Mouse (Mus musculus) midbrain, embryonic 11.5 days (tissue): Measurements from ENCODE around the gene Uba3. TPM values are rescaled to one million over a fixed set of nuclear protein-coding genes. Genes with fewer than 3 reads are reported as not detected.

Experiments
- ATAC-seq: fragments of 200-750 bp; cut with Nextera tagmentation; 2 replicates; pipeline ENCODE4 v1.8.0; 2017; ENCODE audit warnings: moderate TSS enrichment, moderate library complexity; ENCODE audit not compliant: low FRiP score
- DNase-seq: peaks from one replicate; pipeline ENCODE4 v3.0.0; 2015; ENCODE audit warnings: low spot score; ENCODE audit errors: missing footprints
- H3K27ac ChIP-seq: fragments of 300-500 bp; sonication (generic); 2 replicates; pipeline ENCODE4 v1.5.1; 2014; ENCODE audit warnings: low read depth, low read length
- H3K27me3 ChIP-seq: fragments of 300-500 bp; sonication (generic); 2 replicates; pipeline ENCODE4 v1.6.1; 2014; ENCODE audit warnings: mild to moderate bottlenecking, low read length, moderate library complexity, mixed read lengths; ENCODE audit not compliant: control insufficient read depth, insufficient read depth
- H3K36me3 ChIP-seq: fragments of 300-500 bp; sonication (generic); 2 replicates; pipeline ENCODE4 v1.6.1; 2014; ENCODE audit warnings: mild to moderate bottlenecking, low read length, moderate library complexity, mixed read lengths; ENCODE audit not compliant: control insufficient read depth, insufficient read depth
- H3K4me1 ChIP-seq: fragments of 300-500 bp; sonication (generic); 2 replicates; pipeline ENCODE4 v1.6.1; 2014; ENCODE audit warnings: low read length; ENCODE audit not compliant: control insufficient read depth, insufficient read depth
- H3K4me2 ChIP-seq: fragments of 300-500 bp; sonication (generic); 2 replicates; pipeline ENCODE4 v1.6.1; 2014; ENCODE audit warnings: mild to moderate bottlenecking, moderate library complexity
- H3K4me3 ChIP-seq: fragments of 300-500 bp; sonication (generic); 2 replicates; pipeline ENCODE4 v1.5.1; 2014; ENCODE audit warnings: low read depth, low read length
- H3K9ac ChIP-seq: fragments of 300-500 bp; sonication (generic); 2 replicates; pipeline ENCODE4 v1.6.1; 2014; ENCODE audit warnings: low read length
- H3K9me3 ChIP-seq: fragments of 300-500 bp; sonication (generic); 2 replicates; pipeline ENCODE4 v1.6.1; 2016; ENCODE audit warnings: low read length; ENCODE audit not compliant: control insufficient read depth
- WGBS: fragments of 180-500 bp; shearing (Covaris S2); extraction: QIAGEN DNeasy Blood & Tissue Kit; methylation state at CpG from one replicate; pipeline ENCODE4 v1.1.7; 2014; 5-methylcytosine and 5-hydroxymethylcytosine counted together
- polyA plus RNA-seq: library from polyadenylated mRNA; unstranded; fragments of >200 nt; fragmentation: Nextera tagmentation; extraction: Ambion mirVana; gene quantifications from 2 replicates; pipeline ENCODE4 v1.2.1, GENCODE M21; 2014

Uba3 gene
- 99.4 and 101 TPM in 2 replicates for polyA plus RNA-seq

DNA sequence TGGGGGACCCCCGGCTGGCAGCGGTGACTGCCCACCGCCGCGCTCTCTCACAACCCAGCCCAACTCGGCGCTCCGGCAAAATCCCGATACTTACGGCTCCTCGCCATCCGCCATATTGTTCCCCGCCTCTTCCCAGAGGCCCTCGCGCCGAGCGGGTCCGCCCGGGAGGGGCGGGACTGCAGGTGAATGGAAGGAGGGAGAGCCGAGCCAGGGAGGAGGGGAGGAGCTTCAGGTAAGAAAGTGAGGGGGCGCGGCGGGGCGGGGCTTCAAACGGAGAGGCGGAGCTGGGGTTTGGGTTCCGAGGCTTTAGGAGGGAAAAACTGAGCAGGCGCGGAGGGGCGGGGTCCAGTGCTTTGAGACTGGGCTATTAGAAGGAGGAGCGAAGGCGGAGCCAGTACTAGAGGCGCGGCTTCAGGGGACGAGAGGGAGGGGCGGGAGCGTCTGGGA is at the start of gene Uba3:
Gene Uba3 (minus strand): TSS at position 209 of the 447 bp plus-strand sequence.
- ATAC-seq: peak; percentile 98
- peak within 1 kb of the TSS; percentile 80 for H3K4me2 ChIP-seq
- H3K27ac ChIP-seq: peak within 1 kb of the TSS; percentile 81
- no peaks in the 10 kb centered on the region for H3K27me3 ChIP-seq
- DNase-seq: peak; percentile 100
- H3K4me1 ChIP-seq: peaks cover 10% of the 10 kb centered on the region
- H3K9ac ChIP-seq: peak within 1 kb of the TSS; percentile 98
- H3K4me3 ChIP-seq: peak within 1 kb of the TSS; percentile 92
- WGBS: under 1% methylated on average over 38 of the region's 38 CpGs
- H3K36me3 ChIP-seq: no peaks in the 10 kb centered on the region
- H3K9me3 ChIP-seq: no peaks in the 10 kb centered on the region

DNA sequence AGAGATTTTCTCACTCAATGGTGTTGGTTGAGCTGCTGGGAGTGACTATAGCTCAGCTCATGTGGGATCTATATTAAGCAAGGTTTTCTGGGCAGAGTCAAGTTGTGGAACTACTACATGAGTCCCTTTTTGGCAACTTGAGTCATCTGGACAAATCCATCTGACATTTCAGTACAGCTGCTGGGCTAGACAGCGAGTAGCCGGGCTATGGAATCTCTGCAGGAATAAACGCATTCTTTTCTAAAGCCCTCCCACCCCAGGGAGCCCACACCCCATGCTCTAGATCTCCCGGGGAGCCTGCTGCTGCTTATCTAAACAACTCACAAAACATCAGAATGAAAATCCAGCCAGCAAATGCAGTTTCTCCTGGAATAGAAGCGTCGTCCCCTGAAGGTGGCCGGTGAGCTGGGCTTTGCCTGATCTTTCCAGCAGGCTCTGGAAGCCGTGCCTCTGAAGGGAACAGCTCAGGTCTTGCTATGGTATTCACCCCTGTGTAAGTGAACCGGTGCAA is 47.3 kb upstream of the Uba3 start, which contains the start of gene Lmod3:
Gene Lmod3 (minus strand): TSS at position 49 of the 511 bp plus-strand sequence.
- 37% methylated on average over 9 of the region's 9 CpGs for WGBS
- H3K9me3 ChIP-seq: no peaks in the 10 kb centered on the region
- no peak within 1 kb of the TSS for H3K4me2 ChIP-seq
- ATAC-seq: no peak
- H3K27ac ChIP-seq: no peak within 1 kb of the TSS
- DNase-seq: no peak
- H3K4me1 ChIP-seq: no peaks in the 10 kb centered on the region
- no peak within 1 kb of the TSS for H3K9ac ChIP-seq
- no peaks in the 10 kb centered on the region for H3K36me3 ChIP-seq
- H3K4me3 ChIP-seq: no peak within 1 kb of the TSS
- H3K27me3 ChIP-seq: no peaks in the 10 kb centered on the region

- H3K27me3 ChIP-seq: no peaks in the 10 kb centered on the region
- no peaks in the 10 kb centered on the region for H3K9me3 ChIP-seq
- ATAC-seq (no peak), DNase-seq (no peak)
- H3K27ac ChIP-seq: no peak overlapping the region
- H3K4me3 ChIP-seq: no peak overlapping the region
- no peak overlapping the region for H3K9ac ChIP-seq
- H3K36me3 ChIP-seq: no peaks in the 10 kb centered on the region
- no peaks in the 10 kb centered on the region for H3K4me1 ChIP-seq
- no peak overlapping the region for H3K4me2 ChIP-seq
- WGBS: 81% methylated on average over 5 of the region's 5 CpGs
Observed at GRCm38 (mm10) chr6:97252086-97252485, 46.6 kb upstream of the Uba3 start.

- H3K27me3 ChIP-seq: no peaks in the 10 kb centered on the region
- no peak overlapping the region for H3K4me3 ChIP-seq
- DNase-seq: peak; percentile 95
- no peak for ATAC-seq
- H3K4me1 ChIP-seq: no peaks in the 10 kb centered on the region
- H3K9ac ChIP-seq: no peak overlapping the region
- no peak overlapping the region for H3K27ac ChIP-seq
- H3K36me3 ChIP-seq: no peaks in the 10 kb centered on the region
- H3K9me3 ChIP-seq: no peaks in the 10 kb centered on the region
- 52% methylated on average over 6 of the region's 6 CpGs for WGBS
- no peak overlapping the region for H3K4me2 ChIP-seq
Observed at GRCm38 (mm10) chr6:97250966-97251365, 45.5 kb upstream of the Uba3 start.

DNA sequence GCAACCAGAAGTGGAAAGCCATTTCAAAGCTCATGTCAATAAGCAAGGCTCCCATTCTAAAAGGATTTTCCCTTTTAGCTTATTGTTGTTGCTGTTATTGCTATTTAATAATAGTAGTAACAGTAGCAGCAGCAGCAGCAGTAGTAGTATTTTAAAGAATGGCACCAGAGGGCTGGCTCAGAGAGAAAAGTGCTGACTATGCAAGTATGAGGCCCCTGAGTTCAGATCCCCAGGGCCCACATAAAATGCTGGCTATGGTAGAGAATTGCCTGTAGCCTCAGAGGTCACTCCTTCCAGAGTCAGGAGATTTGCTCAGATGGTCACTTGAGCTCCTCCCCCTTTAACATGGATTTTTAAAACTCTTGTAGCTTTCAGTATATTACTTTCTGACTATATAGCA is 39.8 kb upstream of the Uba3 start:
- ATAC-seq: no peak
- DNase-seq: peak; percentile 14
- H3K4me2 ChIP-seq: no peak overlapping the region
- H3K36me3 ChIP-seq: no peaks in the 10 kb centered on the region
- H3K27ac ChIP-seq: no peak overlapping the region
- no peak overlapping the region for H3K4me3 ChIP-seq
- no peaks in the 10 kb centered on the region for H3K27me3 ChIP-seq
- H3K9me3 ChIP-seq: no peaks in the 10 kb centered on the region
- no peaks in the 10 kb centered on the region for H3K4me1 ChIP-seq
- no peak overlapping the region for H3K9ac ChIP-seq

GRCm38 (mm10) chr6:97242522-97242921 is 37.1 kb upstream of the Uba3 start:
- Histone ChIP-seq H3K9ac (no peak overlapping the region), H3K36me3 (no peaks in the 10 kb centered on the region), H3K27me3 (no peaks in the 10 kb centered on the region), H3K27ac (no peak overlapping the region), H3K4me2 (no peak overlapping the region), H3K9me3 (peaks cover 3% of the 10 kb centered on the region; the same call in 1 of the 2 replicates), H3K4me3 (no peak overlapping the region), H3K4me1 (no peaks in the 10 kb centered on the region)
- WGBS: 88% methylated on average over 4 of the region's 4 CpGs
- peak; percentile 47 for DNase-seq
- no peak for ATAC-seq

DNA sequence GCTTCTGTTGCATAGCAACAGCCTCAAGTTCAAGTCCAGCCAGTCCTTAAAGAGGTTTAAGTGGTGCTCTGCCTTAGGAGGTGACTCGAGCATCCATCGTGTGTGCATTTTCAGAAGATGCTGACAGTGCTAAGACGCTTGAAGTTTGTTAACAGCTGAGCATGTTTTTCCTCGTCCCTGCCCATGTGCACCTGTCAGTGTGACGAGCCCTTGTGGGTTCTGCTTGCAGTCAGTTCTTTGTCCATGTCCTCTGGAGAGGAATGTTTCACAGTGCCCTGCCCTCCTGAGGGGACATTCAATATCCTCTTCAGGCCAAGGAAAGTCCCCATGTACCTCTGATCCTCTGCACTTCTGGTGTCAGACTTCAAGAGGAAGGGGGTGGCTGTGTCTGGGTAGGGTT is 34.6 kb upstream of the Uba3 start:
- Histone ChIP-seq H3K4me3 (no peak overlapping the region), H3K36me3 (no peaks in the 10 kb centered on the region), H3K27me3 (no peaks in the 10 kb centered on the region), H3K4me1 (no peaks in the 10 kb centered on the region), H3K27ac (no peak overlapping the region), H3K4me2 (no peak overlapping the region), H3K9ac (no peak overlapping the region), H3K9me3 (peaks cover 3% of the 10 kb centered on the region; the same call in 1 of the 2 replicates)
- ATAC-seq (no peak), DNase-seq (no peak)
- 88% methylated on average over 5 of the region's 5 CpGs for WGBS

DNA sequence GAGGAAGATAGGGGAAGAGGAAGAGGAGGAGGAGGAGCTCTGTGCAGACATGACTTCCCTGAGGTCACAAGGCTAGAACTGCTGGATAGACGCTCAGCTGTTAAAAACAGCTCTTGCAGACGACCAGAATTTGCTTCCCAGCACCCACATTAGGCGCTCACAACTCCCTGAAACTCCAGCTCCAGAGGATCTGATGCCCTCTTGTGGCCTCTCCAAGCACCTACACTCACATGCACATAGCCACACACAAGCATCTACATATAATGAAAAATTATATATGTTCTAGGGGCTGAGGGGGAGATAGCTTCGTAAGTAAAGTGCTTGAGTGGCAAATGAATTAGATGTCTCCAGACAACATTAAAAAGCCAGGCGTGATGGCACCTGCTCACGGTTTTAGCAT is 33.9 kb upstream of the Uba3 start:
- no peak overlapping the region for H3K4me3 ChIP-seq
- H3K36me3 ChIP-seq: no peaks in the 10 kb centered on the region
- H3K4me2 ChIP-seq: no peak overlapping the region
- no peak overlapping the region for H3K27ac ChIP-seq
- no peak overlapping the region for H3K9ac ChIP-seq
- WGBS: 89% methylated on average over 6 of the region's 6 CpGs
- ATAC-seq (no peak), DNase-seq (no peak)
- no peaks in the 10 kb centered on the region for H3K27me3 ChIP-seq
- H3K9me3 ChIP-seq: peaks cover 3% of the 10 kb centered on the region; the same call in 1 of the 2 replicates
- H3K4me1 ChIP-seq: no peaks in the 10 kb centered on the region

- H3K9me3 ChIP-seq: peaks cover 3% of the 10 kb centered on the region; the same call in 1 of the 2 replicates
- H3K27me3 ChIP-seq: no peaks in the 10 kb centered on the region
- H3K36me3 ChIP-seq: no peaks in the 10 kb centered on the region
- H3K4me2 ChIP-seq: no peak overlapping the region
- H3K9ac ChIP-seq: no peak overlapping the region
- 97% methylated on average over 5 of the region's 5 CpGs for WGBS
- no peak overlapping the region for H3K4me3 ChIP-seq
- no peak overlapping the region for H3K27ac ChIP-seq
- no peak for DNase-seq
- ATAC-seq: no peak
- H3K4me1 ChIP-seq: no peaks in the 10 kb centered on the region
Observed at GRCm38 (mm10) chr6:97236088-97236487, 30.6 kb upstream of the Uba3 start.
